Mouse (Mus musculus) urinary bladder, postnatal 25 days (tissue): ENCODE results near the gene Kif3c.
"Not testable (repeated sequence)": the region's sequence is repeated elsewhere in the genome, so short reads cannot be mapped to it uniquely, and the experiment has no call there.

Experiments
- DNase-seq: peaks from one replicate; pipeline ENCODE4 v3.0.0; 2022; ENCODE audit warnings: low spot score

The Kif3c gene

GRCm38 (mm10) chr12:3370979-3371925 is 6.3 kb downstream of the Kif3c start:
- no peak for DNase-seq

- DNase-seq: no peak
These were observed 7.1 kb downstream of the Kif3c start for GRCm38 (mm10) chr12:3371991-3372390.

GRCm38 (mm10) chr12:3373566-3373965 is 8.6 kb downstream of the Kif3c start:
- DNase-seq: no peak

- no peak for DNase-seq
These were observed 9.6 kb downstream of the Kif3c start for GRCm38 (mm10) chr12:3374552-3374951.

- no peak for DNase-seq
These were observed 12.3 kb downstream of the Kif3c start for GRCm38 (mm10) chr12:3377190-3377589.

- DNase-seq: no peak
These were observed 12.8 kb downstream of the Kif3c start for GRCm38 (mm10) chr12:3377755-3378154.

- no peak for DNase-seq
These were observed 19.9 kb downstream of the Kif3c start for GRCm38 (mm10) chr12:3384860-3385259.

GRCm38 (mm10) chr12:3385271-3385670 is 20.3 kb downstream of the Kif3c start:
- no peak for DNase-seq

- DNase-seq: no peak
These were observed 21.0 kb downstream of the Kif3c start for GRCm38 (mm10) chr12:3385940-3386339.

- DNase-seq: no peak
These were observed 23.0 kb downstream of the Kif3c start for GRCm38 (mm10) chr12:3387891-3388290.

- DNase-seq: no peak
These were observed 24.5 kb downstream of the Kif3c start for GRCm38 (mm10) chr12:3389394-3389793.

GRCm38 (mm10) chr12:3390071-3390470 is 25.1 kb downstream of the Kif3c start:
- DNase-seq: no peak

GRCm38 (mm10) chr12:3390577-3391262 is 25.8 kb downstream of the Kif3c start:
- peak; percentile 80 for DNase-seq

- DNase-seq: no peak
These were observed 26.3 kb downstream of the Kif3c start for GRCm38 (mm10) chr12:3391276-3391675.

GRCm38 (mm10) chr12:3393140-3393539 is 28.2 kb downstream of the Kif3c start:
- DNase-seq: no peak

- no peak for DNase-seq
These were observed 32.0 kb downstream of the Kif3c start for GRCm38 (mm10) chr12:3396931-3397330.

GRCm38 (mm10) chr12:3405662-3406061 is 40.7 kb downstream of the Kif3c start:
- DNase-seq: not testable (repeated sequence)

- no peak for DNase-seq
These were observed 41.7 kb downstream of the Kif3c start for GRCm38 (mm10) chr12:3406585-3406984.

GRCm38 (mm10) chr12:3414956-3415355 is 50.0 kb downstream of the Kif3c start:
- DNase-seq: no peak

- no peak for DNase-seq
These were observed 53.8 kb downstream of the Kif3c start for GRCm38 (mm10) chr12:3418761-3419160.

- DNase-seq: no peak
These were observed 55.6 kb downstream of the Kif3c start for GRCm38 (mm10) chr12:3420519-3420918.

GRCm38 (mm10) chr12:3422786-3423185 is 57.9 kb downstream of the Kif3c start:
- no peak for DNase-seq

- DNase-seq: no peak
These were observed 59.2 kb downstream of the Kif3c start for GRCm38 (mm10) chr12:3424179-3424578.
